Mouse (Mus musculus) liver, postnatal 0 days (tissue): Measurements from ENCODE around the gene Csk.

Experiments
- CTCF ChIP-seq: sonication (generic); IDR thresholded peaks from 2 replicates; pipeline ENCODE4 v1.5.1; 2016; ENCODE audit warnings: antibody characterized with exemption, low read depth
- EP300 ChIP-seq: IDR thresholded peaks from 2 replicates; pipeline ENCODE4 v1.6.1; 2016; ENCODE audit warnings: antibody characterized with exemption, low read depth, mild to moderate bottlenecking

DNA sequence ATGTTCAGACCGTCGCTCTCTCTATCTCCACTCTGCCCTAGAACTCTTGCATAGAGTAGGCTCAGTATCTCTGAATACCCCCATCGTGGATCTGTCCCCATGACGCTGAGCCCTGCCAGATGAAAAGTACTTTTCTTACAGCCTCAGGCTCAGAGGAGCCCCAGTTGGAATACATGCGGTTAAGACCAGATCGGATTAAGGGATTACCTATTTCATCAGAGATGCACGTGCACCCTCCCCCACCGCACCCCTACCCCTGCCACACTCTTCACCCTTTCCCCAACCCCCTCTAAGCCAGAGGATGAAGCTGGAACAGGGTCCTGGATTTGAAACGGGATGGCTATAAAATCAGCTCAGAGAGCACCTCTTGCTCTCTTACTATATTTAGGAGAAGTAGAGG is 47.9 kb downstream of the Csk start:
- TF ChIP-seq CTCF: no peak
- TF ChIP-seq EP300: no peak
